Mouse (Mus musculus) neural tube, embryonic 10.5 days (tissue): ENCODE data around the gene Itm2b.

Source experiments
- DNase-seq: peaks from one replicate; pipeline ENCODE4 v3.0.0-alpha.2; 2017; ENCODE audit warnings: low spot score; ENCODE audit errors: extremely low spot score

Itm2b gene

DNA sequence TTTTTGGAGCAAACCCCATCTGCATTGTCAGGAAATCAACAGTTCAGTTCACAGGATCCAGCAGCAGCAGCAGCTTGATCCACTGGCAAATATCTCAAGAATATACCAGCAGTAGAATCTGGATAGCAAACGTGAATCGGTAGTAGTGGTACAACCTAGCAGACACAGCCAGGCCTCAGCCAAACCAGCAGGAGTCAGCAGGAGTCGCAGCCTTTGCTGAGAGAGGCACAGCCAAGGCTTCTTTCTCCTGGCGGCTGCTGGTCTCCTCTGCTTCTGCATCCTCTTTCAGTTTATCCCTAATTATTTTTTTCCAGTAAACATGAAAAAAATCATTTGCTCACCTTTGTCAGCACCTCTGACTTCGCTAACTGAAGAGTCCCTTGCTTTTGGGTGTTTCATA is 10.7 kb upstream of the Itm2b start:
- DNase-seq: no peak

DNA sequence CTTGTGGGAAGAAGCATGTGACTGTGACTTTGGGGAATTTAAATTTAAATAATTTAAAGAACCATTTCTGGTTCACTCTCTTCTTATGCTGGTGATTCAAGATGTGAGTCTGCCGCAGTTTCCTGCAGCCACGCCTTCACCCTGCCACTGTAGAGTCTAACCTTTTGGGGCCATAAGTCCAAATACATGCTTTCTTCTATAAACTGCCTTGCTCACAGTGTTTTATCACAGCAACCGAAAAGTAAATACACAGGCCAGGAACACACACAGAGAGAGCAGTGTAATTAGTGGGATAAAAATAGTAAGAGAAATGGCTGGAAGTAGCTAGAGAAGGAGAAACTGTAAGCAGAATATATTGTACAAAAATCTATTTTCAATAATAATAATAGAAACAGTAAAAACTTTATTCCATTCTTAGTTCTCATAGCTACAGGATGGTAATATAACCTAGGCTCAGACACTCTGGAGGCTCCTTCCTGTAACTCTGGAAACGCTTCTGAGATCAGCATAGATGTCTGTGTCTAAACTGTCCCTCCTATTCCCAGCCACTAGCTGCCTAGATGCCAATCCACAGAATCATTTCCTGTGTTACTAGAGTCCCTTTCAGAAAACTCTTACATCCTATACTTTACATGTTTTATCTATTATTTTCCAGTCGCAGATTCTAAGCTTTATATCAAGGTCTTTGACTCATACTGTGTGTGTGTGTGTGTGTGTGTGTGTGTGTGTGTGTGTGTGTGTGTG is 9.3 kb upstream of the Itm2b start:
- DNase-seq: no peak

DNA sequence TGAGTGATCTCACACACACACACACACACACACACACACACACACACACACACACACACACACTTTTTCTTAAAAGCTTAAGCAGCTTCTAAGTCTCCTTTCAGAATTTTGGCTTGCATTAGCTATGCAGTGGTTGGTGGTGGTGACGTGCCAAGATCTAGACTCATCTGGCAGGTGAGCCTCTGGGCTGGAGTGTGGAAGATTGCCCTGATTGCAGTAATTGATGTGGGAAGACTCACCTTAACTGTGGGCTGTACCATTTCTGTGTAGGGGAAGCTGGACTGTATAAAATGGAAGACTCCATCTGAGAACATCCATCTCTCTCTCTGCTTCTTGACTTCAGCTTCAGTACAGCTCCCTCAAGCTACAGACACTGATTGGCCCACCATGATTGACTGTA is 6.4 kb upstream of the Itm2b start:
- DNase-seq: no peak

DNA sequence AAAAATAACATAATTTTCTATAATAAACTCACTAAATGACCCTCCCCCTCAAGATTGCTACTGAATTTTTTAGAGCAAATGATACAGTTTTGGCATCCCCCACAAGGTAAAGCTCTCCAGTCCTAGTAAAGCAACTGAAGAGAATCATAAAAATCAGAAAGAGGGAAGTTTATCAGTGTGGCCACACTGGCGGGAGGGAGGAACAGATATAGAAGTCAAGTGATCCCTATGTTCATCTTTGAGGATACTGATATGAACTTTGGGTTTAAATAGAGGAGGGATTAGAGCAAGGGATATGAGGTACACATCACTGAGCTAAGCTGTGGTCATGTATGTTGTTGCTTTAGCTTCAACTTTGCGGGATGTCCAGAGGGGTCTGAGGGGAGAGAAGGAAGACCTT is 5.1 kb upstream of the Itm2b start:
- DNase-seq: no peak

DNA sequence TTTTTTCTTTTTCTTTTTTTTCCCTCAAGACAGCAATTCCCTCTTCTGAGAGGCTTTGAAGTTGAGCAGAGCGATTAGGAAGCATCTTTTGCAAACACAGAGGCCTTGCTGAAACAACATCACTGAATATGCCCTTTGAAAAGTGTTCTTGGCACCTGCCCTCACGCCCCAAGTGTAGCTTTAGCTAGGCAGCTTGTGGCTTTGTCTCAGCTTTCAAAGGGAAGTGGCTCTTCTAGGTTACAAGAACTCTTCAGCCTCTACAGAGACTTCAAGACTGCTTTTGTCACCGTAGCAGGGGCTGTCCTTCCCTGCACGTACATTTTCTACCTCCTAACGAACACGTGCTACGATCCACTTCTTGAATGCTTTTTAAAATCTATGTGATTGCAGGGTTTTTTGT is 4.0 kb upstream of the Itm2b start:
- no peak for DNase-seq

DNA sequence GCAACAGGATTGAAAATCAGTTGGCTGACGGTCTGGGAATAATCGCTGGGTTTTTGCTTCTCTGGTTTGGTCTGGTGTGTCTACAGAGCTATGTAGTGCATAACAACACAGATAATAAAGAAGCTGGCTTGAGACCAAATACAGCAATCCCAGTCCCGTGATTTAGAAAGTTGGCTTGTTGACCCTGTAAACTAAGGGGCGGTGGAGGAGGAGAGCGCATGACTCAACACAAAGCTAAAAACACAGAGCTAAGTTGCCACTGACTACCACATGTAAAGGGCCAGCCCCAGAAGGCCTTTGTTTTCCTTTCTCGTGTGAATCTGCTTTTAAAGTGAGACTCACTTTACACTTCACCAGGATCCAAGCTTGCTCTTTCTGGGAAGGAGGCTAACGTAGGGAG is 3.5 kb upstream of the Itm2b start:
- no peak for DNase-seq

DNA sequence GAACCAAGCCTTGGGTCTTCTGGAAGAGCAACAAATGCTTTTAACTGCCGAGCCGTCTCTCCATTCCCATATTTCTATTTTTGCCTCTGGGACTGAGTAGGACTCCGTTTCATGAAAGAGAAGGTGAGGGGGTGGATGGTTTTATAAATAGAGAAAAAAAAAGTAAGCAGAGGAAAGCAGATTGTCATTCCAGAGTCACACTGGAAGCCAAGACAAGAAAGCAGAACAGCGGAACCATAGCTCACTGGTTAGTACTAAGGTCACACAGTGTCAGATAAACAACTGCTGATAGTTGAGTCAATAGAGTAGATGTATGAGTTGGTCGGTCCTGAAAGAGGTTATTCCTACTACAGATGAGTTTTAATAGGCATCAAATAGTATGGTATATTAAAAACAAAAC is 1.4 kb upstream of the Itm2b start:
- no peak for DNase-seq

DNA sequence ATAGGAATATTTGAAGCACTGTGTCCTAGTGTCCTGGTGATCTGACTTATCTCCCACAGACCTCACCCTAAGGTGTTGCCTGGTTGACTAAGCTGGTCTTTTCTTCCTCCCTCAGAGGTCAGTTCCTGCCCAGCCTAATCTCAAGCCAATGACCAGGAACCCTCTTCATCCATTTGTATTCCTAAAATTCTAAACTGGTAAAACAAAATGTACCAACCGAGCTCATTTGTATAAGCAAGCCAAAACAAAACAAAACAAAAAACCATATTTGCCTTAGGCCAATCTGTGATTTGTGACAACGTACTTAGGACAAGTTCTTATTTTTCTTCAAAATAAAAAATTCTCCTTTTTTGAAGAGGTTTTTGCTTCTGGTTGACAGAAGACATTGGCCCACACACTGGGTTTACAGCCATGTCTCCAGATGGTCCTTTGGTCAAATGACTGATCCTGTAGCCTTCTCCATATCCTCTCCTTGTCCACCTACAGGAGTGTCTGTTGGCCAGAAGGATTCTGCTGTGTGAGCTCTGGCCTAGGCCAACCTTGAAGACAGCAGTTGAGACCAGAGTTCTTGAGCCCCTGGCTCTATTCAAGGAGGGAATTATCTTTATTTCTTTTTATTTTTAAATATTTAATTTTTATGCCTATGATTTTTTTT is 758 bp upstream of the Itm2b start:
- DNase-seq: no peak

DNA sequence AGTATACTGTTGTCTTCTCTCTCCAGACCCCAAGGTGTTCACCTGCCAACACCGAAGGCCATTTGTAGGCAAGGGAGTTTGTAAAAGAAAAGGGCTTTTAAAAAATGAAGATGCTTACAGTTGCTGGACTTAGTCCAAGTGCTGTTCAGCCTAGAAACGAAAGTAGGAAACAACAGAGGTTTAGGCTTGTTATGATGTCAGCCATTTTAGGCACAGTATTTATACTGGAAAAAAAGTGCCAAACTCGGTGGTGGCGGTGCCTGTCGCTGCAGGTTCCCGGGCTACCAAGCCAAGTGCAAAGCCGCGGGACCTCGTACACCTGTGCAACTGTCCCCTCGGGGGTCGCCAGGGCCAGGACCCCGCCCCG is 560 bp downstream of the Itm2b start:
- DNase-seq: no peak

DNA sequence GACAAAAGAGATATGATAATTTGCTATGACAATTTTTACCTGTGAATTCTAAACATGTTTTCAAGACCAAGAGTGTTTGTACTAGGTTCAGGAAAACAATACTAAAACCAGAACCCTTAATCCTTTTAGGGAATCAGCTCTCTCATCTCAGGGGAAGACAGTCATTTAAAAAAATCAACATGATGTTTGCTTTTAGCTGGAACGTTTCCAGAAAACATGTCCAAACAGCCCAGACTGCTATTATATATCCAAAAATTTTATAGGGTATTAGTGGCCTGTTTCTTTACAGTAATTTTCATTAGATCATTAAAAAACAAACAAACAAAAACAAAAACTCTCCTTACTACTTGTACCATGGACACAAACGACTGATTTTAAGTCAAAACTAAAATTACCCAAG is 1.3 kb downstream of the Itm2b start:
- no peak for DNase-seq

DNA sequence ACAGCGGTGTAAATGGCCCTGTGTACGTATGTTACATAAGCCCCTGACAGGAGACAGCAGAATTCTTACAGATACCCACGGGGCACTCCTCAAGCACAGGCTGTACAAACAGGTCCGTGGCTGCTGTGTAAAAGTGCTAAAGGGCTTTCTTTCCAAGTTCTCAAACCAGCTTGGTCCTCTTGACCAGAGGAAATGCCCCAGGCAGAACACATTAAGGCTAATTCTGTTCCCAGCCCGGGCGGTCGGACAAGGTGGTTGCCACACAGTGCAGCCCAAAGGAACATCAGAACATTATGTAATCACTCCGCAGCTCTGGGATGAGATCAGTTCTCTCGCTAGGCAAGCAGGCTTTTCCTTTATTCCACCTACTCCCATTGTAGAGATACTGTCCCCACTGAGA is 2.4 kb downstream of the Itm2b start:
- no peak for DNase-seq

DNA sequence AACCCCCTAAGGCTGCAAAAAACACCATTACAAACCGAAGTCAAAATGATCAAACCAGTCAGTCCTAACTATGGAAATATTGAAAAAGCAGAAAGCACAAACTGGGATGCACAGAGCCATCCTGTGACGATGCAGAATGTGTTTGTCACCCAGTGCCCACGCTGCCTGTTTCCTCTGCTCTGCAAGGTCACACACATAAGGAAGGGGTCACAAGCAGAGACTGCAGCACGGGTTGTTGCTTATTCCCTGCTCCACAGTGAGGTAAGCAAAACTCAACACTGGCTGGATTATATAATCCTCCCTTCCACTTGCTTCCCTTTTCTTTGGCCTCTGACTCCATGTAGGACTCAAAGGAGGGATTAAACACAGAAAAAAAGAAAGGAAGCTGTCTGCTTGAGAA is 3.5 kb downstream of the Itm2b start:
- no peak for DNase-seq

DNA sequence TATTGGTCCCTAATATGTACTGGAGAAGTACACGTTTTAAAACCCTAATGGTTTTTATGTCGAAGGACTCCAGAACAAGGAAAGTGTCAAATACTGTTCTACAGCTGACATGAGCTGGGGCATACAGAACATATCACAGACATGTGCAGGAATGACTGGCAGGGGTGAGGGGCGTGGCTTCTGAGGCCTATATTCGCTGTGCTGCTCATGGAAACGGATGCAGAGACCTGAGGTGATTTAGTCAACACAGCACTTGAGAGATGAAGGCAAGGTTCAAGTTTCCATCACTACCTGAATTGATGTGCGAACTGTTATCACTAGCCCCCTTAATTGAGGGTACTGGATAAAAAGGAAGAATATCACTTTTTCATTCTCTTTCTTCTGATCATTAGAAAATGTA is 7.3 kb downstream of the Itm2b start:
- DNase-seq: no peak

DNA sequence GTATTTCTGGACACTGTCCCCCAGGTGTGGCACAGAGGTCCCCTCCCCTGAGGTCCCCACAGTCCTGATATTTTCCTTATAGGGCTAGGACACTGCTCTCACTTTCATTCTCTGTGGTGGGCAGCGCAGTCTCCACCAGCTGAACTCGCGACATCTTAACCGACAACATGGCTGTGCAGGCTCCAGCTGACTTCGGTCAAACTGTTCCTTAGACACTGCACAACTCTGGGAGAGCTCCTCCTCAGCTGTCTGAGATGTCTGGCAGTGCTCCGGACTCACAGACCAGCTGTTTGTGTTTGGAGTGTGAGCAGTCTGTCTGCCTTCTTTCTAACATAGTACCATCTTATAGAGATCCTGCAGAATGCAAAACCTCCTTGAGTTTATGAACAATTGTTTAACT is 8.2 kb downstream of the Itm2b start:
- DNase-seq: no peak

DNA sequence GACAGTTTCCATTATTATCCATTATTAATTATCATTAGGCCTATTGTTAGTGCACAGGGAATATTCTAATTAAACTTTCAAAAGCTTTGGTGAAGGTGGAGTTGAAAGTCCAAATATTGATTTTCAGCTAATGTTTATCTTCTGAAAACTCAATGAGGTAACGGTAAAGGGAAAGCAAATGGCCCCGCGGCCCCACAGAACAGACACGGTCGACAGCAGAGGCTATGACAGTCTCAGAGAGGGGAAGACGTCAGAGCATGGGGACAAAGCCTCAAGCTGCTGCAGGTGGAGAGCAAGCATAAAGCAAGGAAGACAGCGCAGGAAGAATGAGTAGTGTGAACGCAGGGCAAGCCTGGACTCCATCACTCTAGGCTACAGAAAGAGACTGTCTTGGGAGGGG is 9.2 kb downstream of the Itm2b start:
- no peak for DNase-seq

DNA sequence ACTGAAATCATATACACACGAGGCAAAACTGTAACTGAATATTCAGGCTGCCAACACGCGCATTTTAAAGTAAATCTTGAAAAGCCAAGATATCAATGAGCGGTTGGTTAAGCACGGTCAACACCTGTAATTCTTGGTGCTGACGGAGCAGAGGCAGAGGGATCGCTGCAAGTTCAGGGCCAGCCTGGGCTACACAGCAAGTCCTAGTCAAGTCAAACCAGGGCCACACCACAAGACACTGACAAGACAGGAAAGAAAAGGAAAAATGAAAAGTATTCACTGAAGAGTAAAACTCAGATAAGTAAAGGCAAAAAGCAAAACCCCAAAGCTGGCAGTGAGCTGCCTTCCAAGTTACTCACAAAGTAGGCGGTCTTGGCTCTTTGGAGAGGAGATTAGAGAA is 9.6 kb downstream of the Itm2b start:
- no peak for DNase-seq

DNA sequence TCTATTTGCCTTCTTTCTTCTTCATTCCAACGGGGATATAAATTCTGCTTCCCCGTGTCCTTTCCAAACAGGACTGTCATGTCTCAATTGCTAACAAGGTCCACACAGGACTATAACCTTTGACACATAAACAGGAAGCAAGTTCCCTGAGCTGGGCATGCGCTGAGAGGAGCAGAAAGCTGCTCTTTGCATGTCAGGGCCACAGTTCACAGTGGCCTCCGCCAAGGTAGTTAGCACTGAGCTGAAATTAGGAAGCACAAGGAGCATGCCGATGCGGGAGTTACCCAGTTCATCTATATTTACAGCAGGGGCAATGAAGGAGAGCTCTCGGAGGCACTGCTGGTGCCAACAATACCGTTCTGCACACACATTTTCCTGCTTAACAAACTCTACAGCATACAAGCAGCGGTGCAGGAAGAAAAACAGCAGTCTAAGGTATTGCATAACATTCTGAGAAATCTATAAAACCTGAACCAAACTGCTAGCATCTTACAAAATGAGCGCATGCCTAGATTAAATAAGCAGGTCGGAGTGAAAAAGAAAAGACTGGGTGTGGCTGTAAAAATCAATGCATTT is 10.7 kb downstream of the Itm2b start:
- DNase-seq: no peak

DNA sequence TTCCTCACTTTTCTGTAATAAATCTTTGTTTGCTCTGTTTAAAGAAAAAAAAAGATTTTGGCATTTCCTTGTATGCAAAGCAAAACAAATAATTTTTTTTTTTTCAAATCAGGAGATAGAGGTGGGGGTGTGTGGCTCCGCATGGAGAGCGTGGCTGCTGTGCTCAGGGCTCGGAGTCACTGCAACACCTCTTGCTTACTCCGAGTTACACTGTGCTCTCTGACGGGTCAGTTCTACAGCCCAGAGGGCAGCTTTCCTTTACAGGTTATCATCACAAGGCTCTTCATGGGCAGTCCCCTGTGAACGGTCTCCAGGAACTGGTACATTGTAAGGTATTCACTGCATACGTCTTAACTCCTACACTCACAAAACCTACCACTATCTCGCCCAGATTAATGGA is 11.5 kb downstream of the Itm2b start:
- DNase-seq: no peak

DNA sequence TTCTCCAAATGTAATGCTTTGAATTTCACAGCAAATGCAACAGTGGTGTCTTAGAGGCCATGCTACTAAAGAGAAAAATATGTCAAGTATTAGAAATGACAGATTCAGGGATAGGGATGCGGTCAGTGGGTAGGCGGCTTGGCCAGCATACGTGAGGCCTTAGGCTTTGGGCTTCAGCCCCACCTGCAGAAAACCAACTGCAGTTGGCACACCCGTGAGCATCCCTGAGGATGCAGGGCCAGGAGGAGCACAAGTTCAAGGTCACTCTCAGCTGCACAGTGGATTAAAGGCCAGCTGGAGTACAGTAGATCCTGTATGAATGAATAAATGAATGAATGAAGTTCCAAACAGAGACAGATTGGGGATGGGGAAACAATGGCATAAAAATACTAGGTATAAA is 12.1 kb downstream of the Itm2b start:
- no peak for DNase-seq

DNA sequence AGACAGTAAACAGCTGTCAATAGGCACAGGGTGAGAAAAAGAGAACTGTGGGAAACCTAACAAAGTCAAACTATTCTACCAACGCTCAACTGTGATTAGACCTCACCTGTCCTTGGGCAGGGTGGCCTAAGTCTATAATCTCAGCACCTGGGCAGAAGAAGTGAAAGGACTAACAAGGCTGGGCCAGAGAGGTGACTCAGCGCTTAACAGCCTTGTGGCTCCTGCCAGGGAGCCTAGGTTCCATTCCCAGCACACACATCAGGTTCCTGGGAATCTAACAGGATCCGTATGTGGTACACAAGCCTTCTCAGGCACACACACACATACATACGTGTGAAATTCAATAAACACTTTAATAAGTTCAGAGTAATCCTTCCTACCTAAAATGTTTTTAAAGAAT is 13.5 kb downstream of the Itm2b start:
- DNase-seq: no peak

DNA sequence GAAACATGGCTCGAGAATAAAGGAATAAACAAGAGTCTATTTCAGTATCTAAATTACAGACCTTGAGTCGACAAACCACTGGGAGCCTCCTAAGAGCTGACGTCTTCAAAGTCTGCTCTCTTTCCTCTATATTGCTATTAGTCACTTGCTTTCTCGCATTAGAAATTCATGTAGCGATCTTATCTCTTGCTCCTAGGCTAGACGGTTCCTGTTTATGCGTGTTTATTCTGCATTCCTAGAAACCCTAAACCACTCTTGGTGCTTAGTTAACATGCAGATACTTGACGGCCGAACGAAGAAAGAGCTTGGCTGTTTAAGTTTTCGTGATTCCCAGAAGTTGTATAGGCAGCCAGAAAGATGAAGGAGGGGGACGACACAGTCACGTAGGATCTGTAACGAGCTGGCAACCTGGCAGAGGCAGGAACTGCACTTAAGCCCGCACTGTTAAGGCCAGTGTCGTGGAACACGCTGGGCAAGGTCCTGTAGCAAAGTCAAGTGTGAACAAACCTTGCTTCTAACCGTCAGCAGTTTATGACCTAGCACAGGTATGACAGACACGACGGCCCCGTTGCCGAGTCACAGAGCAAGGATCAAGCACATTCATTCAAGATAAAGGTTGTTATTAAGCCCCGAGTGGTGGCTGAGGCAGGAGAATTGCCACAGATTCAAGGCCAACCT is 14.3 kb downstream of the Itm2b start:
- no peak for DNase-seq

DNA sequence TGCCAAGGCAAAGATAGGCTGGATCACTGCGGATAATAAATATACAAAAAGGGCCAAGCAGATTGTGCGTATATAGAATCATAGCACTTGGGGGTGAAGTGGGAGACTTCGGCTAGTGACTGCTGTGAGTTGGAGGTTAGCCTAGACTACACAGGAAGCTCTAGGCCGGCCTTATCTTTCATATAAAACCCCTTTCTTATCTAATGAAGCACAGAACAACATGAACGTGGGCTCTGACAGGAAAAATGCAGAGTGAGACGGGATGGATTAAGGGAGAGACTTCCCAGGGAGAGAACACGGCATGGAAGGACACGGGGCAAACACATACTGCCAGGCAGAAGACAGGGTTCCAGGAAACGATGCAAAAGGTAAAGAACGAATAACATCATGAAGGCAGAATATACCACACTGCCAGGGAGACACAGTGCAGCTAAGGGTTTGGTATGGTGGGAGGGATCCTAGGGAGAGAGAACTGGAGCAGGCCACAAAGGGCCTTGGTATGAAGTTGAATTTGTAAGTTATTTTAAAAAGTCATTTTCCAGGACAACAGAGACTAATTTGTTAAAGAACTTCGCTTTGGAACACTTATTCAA is 14.9 kb downstream of the Itm2b start:
- no peak for DNase-seq
